Mouse (Mus musculus): ENCODE data around the gene Wfikkn2. TPM values are rescaled to one million over a fixed set of nuclear protein-coding genes. Genes with fewer than 3 reads are reported as not detected.

Wfikkn2 gene
- polyA plus RNA-seq, 1 experiment from 2014 or later: 1.4 TPM

DNA sequence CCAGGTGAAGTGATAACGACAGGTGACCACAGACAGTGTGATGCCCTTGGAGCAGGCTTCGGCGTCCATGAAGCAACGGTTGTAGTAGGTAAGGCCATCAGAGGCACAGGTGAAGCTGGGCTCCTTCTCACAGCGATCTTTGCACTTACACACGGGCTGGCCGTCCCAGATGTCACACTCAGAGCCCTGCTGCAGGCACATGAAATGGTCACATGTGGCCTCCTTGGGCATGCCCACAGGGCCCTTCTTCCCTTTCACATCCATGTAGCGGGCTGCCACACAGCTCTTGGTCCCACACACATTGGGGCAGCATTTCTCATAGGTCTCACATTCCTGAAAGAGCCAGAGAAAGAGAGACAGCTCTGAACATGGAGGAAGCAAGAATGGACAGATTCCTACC lies 7.0 kb downstream of the Wfikkn2 start:
- no peak overlapping the region for H3K4me3 ChIP-seq (ENCODE audit: low read depth, low read length)
- no peaks in the 10 kb centered on the region for H3K36me3 ChIP-seq (ENCODE audit: control insufficient read depth, insufficient read depth, low read length)
- ATAC-seq (ENCODE audit: low FRiP score, low TSS enrichment) (no peak), DNase-seq (ENCODE audit: low spot score) (no peak)
- 93% methylated on average over 8 of the region's 8 CpGs for WGBS
- H3K9ac ChIP-seq (ENCODE audit: low read length): no peak overlapping the region
- H3K9me3 ChIP-seq (ENCODE audit: control insufficient read depth, low read length): no peaks in the 10 kb centered on the region
- no peak overlapping the region for H3K4me2 ChIP-seq (replicated peaks; ENCODE audit: low read depth)
- H3K27ac ChIP-seq (replicated peaks): no peak overlapping the region
- no peaks in the 10 kb centered on the region for H3K27me3 ChIP-seq (ENCODE audit: control insufficient read depth, insufficient read depth, low read length)
- H3K4me1 ChIP-seq (replicated peaks; ENCODE audit: control insufficient read depth, insufficient read depth): peaks cover 8% of the 10 kb centered on the region
- no peak for TF ChIP-seq CTCF (IDR thresholded peaks at IDR 0.05; ENCODE audit: low read depth)
- no peak for TF ChIP-seq EP300 (optimal IDR thresholded peaks at IDR 0.05)

DNA sequence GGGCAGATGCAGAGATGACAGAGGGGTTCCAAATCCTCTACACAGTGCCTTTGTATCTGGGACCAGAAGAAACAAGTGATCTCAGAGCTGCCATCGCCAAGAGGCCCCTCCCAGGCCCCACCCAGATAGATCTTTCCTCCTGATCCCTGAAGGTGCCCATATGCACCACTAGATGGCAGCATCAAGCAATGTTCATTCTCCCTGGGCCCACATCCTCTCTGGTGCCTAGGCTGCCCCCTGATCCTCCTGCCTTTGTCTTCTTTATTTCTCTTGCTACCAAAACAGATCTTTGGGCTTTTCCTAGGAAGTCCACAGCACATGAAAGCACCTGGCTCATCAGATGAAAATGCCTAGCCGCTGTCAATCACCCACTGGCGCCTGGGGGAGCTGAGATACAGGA lies 9.7 kb downstream of the Wfikkn2 start:
- Histone ChIP-seq H3K9ac (ENCODE audit: low read length) (no peak overlapping the region), H3K4me2 (replicated peaks; ENCODE audit: low read depth) (no peak overlapping the region), H3K36me3 (ENCODE audit: control insufficient read depth, insufficient read depth, low read length) (no peaks in the 10 kb centered on the region), H3K9me3 (ENCODE audit: control insufficient read depth, low read length) (no peaks in the 10 kb centered on the region), H3K4me3 (ENCODE audit: low read depth, low read length) (no peak overlapping the region), H3K4me1 (replicated peaks; ENCODE audit: control insufficient read depth, insufficient read depth) (0 out of 2 replicates have a peak, but pooled peaks cover 3% of the 10 kb centered on the region), H3K27me3 (ENCODE audit: control insufficient read depth, insufficient read depth, low read length) (no peaks in the 10 kb centered on the region), H3K27ac (replicated peaks) (no peak overlapping the region)
- peak; percentile 75 for DNase-seq (ENCODE audit: low spot score)
- TF ChIP-seq CTCF (IDR thresholded peaks at IDR 0.05; ENCODE audit: low read depth) (peak; percentile 98), EP300 (optimal IDR thresholded peaks at IDR 0.05) (no peak)
- ATAC-seq (ENCODE audit: low FRiP score, low TSS enrichment): peak; percentile 75
- WGBS: 33% methylated on average over 3 of the region's 3 CpGs

DNA sequence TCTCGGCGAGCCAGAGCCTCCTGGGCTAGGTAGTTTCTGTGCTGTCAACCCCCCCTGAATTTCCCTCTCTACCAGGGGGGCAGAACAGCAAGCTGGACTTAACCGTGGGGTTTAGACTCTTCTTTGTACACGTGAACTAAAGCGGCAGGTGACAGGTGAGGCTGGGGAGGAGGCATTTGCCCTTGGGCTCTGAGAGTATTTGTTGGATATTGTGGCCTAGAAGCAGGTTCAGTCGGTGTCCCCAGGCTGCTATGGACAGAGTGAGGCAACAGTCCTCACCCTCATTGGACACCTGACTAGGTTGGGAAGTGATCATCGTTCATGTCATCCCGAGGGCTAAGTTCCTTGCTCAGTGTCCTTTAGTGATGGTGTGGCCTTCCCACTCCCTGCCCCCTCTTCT lies 10.9 kb downstream of the Wfikkn2 start:
- 0 out of 2 replicates have a peak, but pooled peaks cover 3% of the 10 kb centered on the region for H3K4me1 ChIP-seq (replicated peaks; ENCODE audit: control insufficient read depth, insufficient read depth)
- TF ChIP-seq CTCF (IDR thresholded peaks at IDR 0.05; ENCODE audit: low read depth) (no peak), EP300 (optimal IDR thresholded peaks at IDR 0.05) (no peak)
- no peak overlapping the region for H3K4me3 ChIP-seq (ENCODE audit: low read depth, low read length)
- ATAC-seq (ENCODE audit: low FRiP score, low TSS enrichment) (no peak), DNase-seq (ENCODE audit: low spot score) (no peak)
- H3K4me2 ChIP-seq (replicated peaks; ENCODE audit: low read depth): no peak overlapping the region
- WGBS: 90% methylated on average over 8 of the region's 8 CpGs
- no peaks in the 10 kb centered on the region for H3K36me3 ChIP-seq (ENCODE audit: control insufficient read depth, insufficient read depth, low read length)
- no peaks in the 10 kb centered on the region for H3K27me3 ChIP-seq (ENCODE audit: control insufficient read depth, insufficient read depth, low read length)
- no peak overlapping the region for H3K9ac ChIP-seq (ENCODE audit: low read length)
- H3K27ac ChIP-seq (replicated peaks): no peak overlapping the region
- no peaks in the 10 kb centered on the region for H3K9me3 ChIP-seq (ENCODE audit: control insufficient read depth, low read length)

DNA sequence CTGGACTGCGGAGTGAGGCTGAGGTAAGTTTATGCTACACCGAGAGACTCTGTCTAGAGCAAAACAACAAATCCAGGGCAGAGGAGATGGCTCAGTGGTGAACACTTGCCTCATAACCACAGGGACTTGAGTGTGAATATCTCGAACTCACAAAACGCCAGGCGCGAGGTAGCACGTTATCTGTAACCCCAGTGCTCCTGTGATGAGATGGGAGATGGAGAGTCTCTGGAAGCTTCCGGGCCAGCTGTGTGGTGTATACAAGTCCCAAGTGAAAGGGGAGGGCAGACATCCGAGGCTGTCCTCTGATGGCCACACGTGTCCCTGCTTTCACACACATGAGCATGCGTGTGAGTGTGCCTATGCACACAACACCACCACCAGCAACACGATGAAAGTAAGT lies 11.4 kb downstream of the Wfikkn2 start:
- no peak for ATAC-seq (ENCODE audit: low FRiP score, low TSS enrichment)
- no peaks in the 10 kb centered on the region for H3K9me3 ChIP-seq (ENCODE audit: control insufficient read depth, low read length)
- WGBS: 88% methylated on average over 12 of the region's 12 CpGs

GRCm38 (mm10) chr11:94233405-94233804 lies 12.4 kb downstream of the Wfikkn2 start:
- Histone ChIP-seq H3K4me3 (ENCODE audit: low read depth, low read length) (no peak overlapping the region), H3K9me3 (ENCODE audit: control insufficient read depth, low read length) (no peaks in the 10 kb centered on the region), H3K27ac (replicated peaks) (no peak overlapping the region), H3K36me3 (ENCODE audit: control insufficient read depth, insufficient read depth, low read length) (no peaks in the 10 kb centered on the region), H3K4me2 (replicated peaks; ENCODE audit: low read depth) (no peak overlapping the region), H3K9ac (ENCODE audit: low read length) (no peak overlapping the region), H3K4me1 (replicated peaks; ENCODE audit: control insufficient read depth, insufficient read depth) (0 out of 2 replicates have a peak, but pooled peaks cover 3% of the 10 kb centered on the region), H3K27me3 (ENCODE audit: control insufficient read depth, insufficient read depth, low read length) (no peaks in the 10 kb centered on the region)
- no peak for DNase-seq (ENCODE audit: low spot score)
- TF ChIP-seq CTCF (IDR thresholded peaks at IDR 0.05; ENCODE audit: low read depth) (no peak), EP300 (optimal IDR thresholded peaks at IDR 0.05) (no peak)
- 82% methylated on average over 6 of the region's 6 CpGs for WGBS
- ATAC-seq (ENCODE audit: low FRiP score, low TSS enrichment): no peak

More for the DNA sequence above, 11.4 kb downstream of the Wfikkn2 start:
- Histone ChIP-seq H3K4me1 (replicated peaks; ENCODE audit: control insufficient read depth, insufficient read depth) (0 out of 2 replicates have a peak, but pooled peaks cover 3% of the 10 kb centered on the region), H3K27ac (replicated peaks) (no peak overlapping the region), H3K27me3 (ENCODE audit: control insufficient read depth, insufficient read depth, low read length) (no peaks in the 10 kb centered on the region), H3K4me3 (ENCODE audit: low read depth, low read length) (no peak overlapping the region), H3K9ac (ENCODE audit: low read length) (no peak overlapping the region), H3K36me3 (ENCODE audit: control insufficient read depth, insufficient read depth, low read length) (no peaks in the 10 kb centered on the region), H3K4me2 (replicated peaks; ENCODE audit: low read depth) (no peak overlapping the region)
- DNase-seq (ENCODE audit: low spot score): no peak
- TF ChIP-seq EP300 (optimal IDR thresholded peaks at IDR 0.05) (no peak), CTCF (IDR thresholded peaks at IDR 0.05; ENCODE audit: low read depth) (no peak)

- no peaks in the 10 kb centered on the region for H3K27me3 ChIP-seq (ENCODE audit: control insufficient read depth, insufficient read depth, low read length)
- H3K9me3 ChIP-seq (ENCODE audit: control insufficient read depth, low read length): no peaks in the 10 kb centered on the region
- DNase-seq (ENCODE audit: low spot score) (peak; percentile 50), ATAC-seq (ENCODE audit: low FRiP score, low TSS enrichment) (peak; percentile 70)
- 55% methylated on average over 19 of the region's 19 CpGs for WGBS
- H3K4me1 ChIP-seq (replicated peaks; ENCODE audit: control insufficient read depth, insufficient read depth): 0 out of 2 replicates have a peak, but pooled peaks cover 3% of the 10 kb centered on the region
- no peaks in the 10 kb centered on the region for H3K36me3 ChIP-seq (ENCODE audit: control insufficient read depth, insufficient read depth, low read length)
- no peak overlapping the region for H3K9ac ChIP-seq (ENCODE audit: low read length)
- H3K4me3 ChIP-seq (ENCODE audit: low read depth, low read length): no peak overlapping the region
- H3K27ac ChIP-seq (replicated peaks): peak overlapping the region; percentile 67
- H3K4me2 ChIP-seq (replicated peaks; ENCODE audit: low read depth): no peak overlapping the region
- TF ChIP-seq EP300 (optimal IDR thresholded peaks at IDR 0.05) (no peak), CTCF (IDR thresholded peaks at IDR 0.05; ENCODE audit: low read depth) (no peak)
Observed at GRCm38 (mm10) chr11:94231821-94232552, 13.8 kb downstream of the Wfikkn2 start.
